Mouse (Mus musculus): ENCODE measurements around the gene Ebp. TPM values are rescaled to one million over a fixed set of nuclear protein-coding genes. Genes with fewer than 3 reads are reported as not detected.

Ebp gene
- polyA plus RNA-seq, 2 experiments, result 28.3 to 32.8 TPM

DNA sequence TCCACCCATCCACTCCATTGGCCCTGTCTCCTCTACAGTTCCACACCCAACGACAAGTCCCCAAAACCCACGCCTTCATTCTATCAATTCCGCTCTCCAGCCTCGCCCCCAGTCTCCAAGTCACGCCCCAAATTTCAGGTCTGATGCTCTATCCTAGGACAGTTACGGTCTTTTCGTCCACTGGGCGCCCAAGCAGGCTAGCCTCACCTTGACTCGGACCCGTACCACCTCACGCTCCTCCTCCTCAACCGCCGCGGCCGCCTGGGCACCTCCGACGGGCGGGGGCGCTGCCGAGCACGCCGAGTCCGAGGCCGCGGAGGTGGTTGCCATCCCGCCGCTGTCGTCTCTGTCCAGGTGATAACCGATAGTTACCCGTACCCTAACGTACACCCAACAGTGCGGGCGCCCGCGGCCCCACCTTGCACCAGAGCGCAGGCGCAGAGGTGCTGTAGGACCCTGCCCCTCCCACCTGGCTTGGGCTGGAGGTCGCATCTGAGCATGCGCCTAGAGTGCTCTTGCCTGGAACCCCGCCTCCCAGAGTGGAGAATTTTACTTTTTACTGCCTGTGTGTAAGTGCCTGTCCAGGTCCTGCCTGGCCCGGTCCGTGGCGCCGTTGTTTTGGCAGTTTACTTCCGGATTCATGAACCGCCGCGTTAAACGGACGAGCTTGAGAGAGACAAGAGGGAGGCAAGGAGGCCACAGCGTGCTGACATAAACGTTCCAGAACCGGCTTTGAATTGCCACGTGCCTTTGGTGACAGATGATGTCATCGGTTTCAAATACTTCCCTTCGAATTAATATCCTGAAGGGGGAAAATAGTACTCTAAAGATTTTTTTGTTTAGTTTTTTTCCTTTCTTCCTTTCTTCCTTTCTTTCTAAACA, 17.6 kb downstream of the Ebp start, which contains the start of gene Tbc1d25:
Gene Tbc1d25 (minus strand): TSS at position 678 of the 882 bp plus-strand sequence.
- H3K4me3 ChIP-seq (replicated peaks; ENCODE audit: low read length), result peak within 1 kb of the TSS; percentile 58
- H3K9ac ChIP-seq (ENCODE audit: low read depth, low read length, severe bottlenecking), result peak within 1 kb of the TSS; percentile 59
- no peaks in the 10 kb centered on the region for H3K9me3 ChIP-seq (ENCODE audit: control insufficient read depth, low read length)
- no peaks in the 10 kb centered on the region for H3K27me3 ChIP-seq (ENCODE audit: control insufficient read depth, insufficient read depth, low read length)
- peak within 1 kb of the TSS; percentile 45 for H3K4me2 ChIP-seq (replicated peaks; ENCODE audit: low read depth, low read length, severe bottlenecking)
- ATAC-seq (ENCODE audit: low FRiP score, low read depth) (peak; percentile 96), DNase-seq (ENCODE audit: low spot score) (peak; percentile 88)
- peak within 1 kb of the TSS; percentile 61 for H3K27ac ChIP-seq (replicated peaks; ENCODE audit: low read depth, low read length)
- 0 out of 2 replicates have a peak, but pooled peaks have one; percentile 43 for TF ChIP-seq POLR2A (IDR thresholded peaks at IDR 0.05; ENCODE audit: borderline replicate concordance, extremely low read depth, insufficient read depth, insufficient read length)
- WGBS, result 25% methylated on average over 53 of the region's 56 CpGs
- H3K4me1 ChIP-seq (ENCODE audit: control insufficient read depth, insufficient read depth, low read length), result 0 out of 2 replicates have a peak, but pooled peaks cover 2% of the 10 kb centered on the region
- peaks cover 1% of the 10 kb centered on the region for H3K36me3 ChIP-seq (ENCODE audit: control insufficient read depth, insufficient read depth, low read length)

DNA sequence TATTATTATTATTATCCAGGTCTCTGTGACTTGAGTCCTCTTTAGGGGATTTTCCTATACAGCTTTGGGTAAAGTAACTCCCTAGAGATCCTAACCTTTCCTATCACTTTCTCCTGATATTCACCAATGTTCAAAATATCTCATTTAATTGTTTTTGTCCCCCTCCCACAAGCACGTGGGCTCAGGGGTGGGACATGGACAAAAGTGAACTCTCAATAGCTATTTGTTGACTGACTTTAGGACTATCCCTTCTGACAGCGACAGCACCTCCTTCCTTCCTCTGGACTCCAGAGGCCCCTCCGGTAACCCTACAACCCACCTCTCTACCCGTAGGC, 18.2 kb downstream of the Ebp start:
- no peaks in the 10 kb centered on the region for H3K9me3 ChIP-seq (ENCODE audit: control insufficient read depth, low read length)
- no peak for TF ChIP-seq POLR2A (IDR thresholded peaks at IDR 0.05; ENCODE audit: borderline replicate concordance, extremely low read depth, insufficient read depth, insufficient read length)
- DNase-seq (ENCODE audit: low spot score) (no peak), ATAC-seq (ENCODE audit: low FRiP score, low read depth) (no peak)
- H3K9ac ChIP-seq (ENCODE audit: low read depth, low read length, severe bottlenecking), result peak overlapping the region; percentile 59
- H3K36me3 ChIP-seq (ENCODE audit: control insufficient read depth, insufficient read depth, low read length), result peaks cover 3% of the 10 kb centered on the region
- H3K4me2 ChIP-seq (replicated peaks; ENCODE audit: low read depth, low read length, severe bottlenecking), result peak overlapping the region; percentile 45
- peak overlapping the region; percentile 58 for H3K4me3 ChIP-seq (replicated peaks; ENCODE audit: low read length)
- 0 out of 2 replicates have a peak, but pooled peaks cover 2% of the 10 kb centered on the region for H3K4me1 ChIP-seq (ENCODE audit: control insufficient read depth, insufficient read depth, low read length)
- H3K27ac ChIP-seq (replicated peaks; ENCODE audit: low read depth, low read length), result no peak overlapping the region
- 24% methylated on average over 4 of the region's 4 CpGs for WGBS
- no peaks in the 10 kb centered on the region for H3K27me3 ChIP-seq (ENCODE audit: control insufficient read depth, insufficient read depth, low read length)

DNA sequence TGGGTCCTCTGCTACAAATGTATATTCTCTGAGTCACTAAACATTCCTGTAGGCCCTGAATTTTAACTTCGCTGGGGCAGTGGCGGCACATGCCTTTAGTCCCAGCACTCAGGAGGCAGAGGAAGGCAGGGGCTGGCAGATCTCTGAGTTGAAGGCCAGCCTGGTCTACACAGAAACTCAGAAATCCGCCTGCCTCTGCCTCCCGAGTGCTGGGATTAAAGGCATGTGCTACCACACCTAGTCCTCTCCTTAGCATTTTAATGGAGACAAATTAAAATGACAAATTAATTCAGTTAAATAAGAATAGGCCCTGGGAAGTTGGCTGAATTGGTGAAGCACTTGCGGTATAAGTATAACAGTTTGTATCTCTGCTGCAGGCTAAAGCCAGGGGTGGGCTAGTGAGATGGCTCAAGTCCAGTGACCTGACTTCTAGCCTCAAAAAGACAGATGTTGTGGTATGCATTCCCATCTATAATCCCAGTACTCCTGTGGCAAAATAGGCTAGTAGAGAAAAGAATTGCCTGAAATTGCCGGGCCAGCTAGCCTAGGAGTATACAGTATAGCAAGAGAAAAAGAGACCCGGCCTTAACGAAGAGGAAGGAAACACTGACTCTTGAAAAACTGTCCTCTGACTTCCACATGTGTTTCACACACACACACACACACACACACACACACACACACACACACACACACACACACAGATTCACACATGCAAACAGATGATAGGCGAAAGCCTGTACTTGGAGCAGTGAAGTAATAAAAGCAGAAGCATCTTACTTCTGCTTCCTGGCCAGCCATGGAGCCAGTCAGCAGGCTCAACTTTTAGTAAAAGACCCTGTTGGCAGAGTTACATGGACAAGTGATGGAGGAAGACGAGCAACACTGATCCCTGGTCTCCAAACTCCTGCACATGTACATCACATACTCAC, 25.3 kb downstream of the Ebp start:
- Histone ChIP-seq H3K9me3 (ENCODE audit: control insufficient read depth, low read length) (no peaks in the 10 kb centered on the region), H3K27ac (replicated peaks; ENCODE audit: low read depth, low read length) (no peak overlapping the region), H3K4me1 (ENCODE audit: control insufficient read depth, insufficient read depth, low read length) (no peaks in the 10 kb centered on the region), H3K36me3 (ENCODE audit: control insufficient read depth, insufficient read depth, low read length) (peaks cover 10% of the 10 kb centered on the region), H3K4me3 (replicated peaks; ENCODE audit: low read length) (no peak overlapping the region), H3K27me3 (ENCODE audit: control insufficient read depth, insufficient read depth, low read length) (no peaks in the 10 kb centered on the region), H3K4me2 (replicated peaks; ENCODE audit: low read depth, low read length, severe bottlenecking) (no peak overlapping the region), H3K9ac (ENCODE audit: low read depth, low read length, severe bottlenecking) (no peak overlapping the region)
- no peak for DNase-seq (ENCODE audit: low spot score)
- TF ChIP-seq POLR2A (IDR thresholded peaks at IDR 0.05; ENCODE audit: borderline replicate concordance, extremely low read depth, insufficient read depth, insufficient read length), result no peak
- ATAC-seq (ENCODE audit: low FRiP score, low read depth), result no peak
- 87% methylated on average over 10 of the region's 10 CpGs for WGBS

DNA sequence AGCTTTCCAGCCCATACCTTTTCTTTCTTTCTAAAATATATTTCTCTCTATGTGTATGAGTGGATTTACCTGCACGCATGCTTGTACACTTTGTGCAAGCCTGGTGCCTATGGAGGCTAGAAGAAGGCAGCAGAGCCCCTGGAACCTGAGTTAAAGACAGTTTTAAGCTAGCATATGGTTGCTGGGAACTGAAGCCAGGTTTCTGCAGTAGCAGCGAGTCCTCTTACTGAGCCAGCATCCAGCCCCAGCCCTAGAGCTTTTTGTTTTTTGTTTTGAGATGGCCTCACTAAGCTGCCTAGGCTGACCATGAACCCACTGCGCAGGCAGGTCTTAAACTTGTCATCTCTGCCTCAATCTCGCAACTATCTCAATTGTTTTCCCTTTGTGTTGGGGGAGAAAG, 28.8 kb downstream of the Ebp start:
- TF ChIP-seq POLR2A (IDR thresholded peaks at IDR 0.05; ENCODE audit: borderline replicate concordance, extremely low read depth, insufficient read depth, insufficient read length), result no peak
- 91% methylated on average over 4 of the region's 4 CpGs for WGBS

DNA sequence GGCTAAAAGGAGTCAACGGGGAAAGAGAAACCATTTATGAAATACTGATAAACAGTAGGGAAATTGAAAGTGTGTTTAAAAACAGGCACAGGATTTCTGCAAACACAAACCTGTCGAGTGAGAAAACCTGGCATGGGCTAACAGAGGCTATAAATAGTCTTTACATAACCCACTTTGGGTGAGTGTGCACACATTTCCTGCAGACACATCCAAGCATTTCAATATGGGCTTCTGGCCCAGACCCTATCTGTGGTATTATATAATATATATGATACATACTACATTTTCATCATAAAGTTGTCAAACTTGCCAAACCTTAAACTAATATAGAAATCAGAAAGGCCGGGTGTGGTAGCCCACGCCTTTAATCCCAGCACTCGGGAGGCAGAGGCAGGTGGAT, 30.2 kb downstream of the Ebp start:
- H3K9me3 ChIP-seq (ENCODE audit: control insufficient read depth, low read length), result no peaks in the 10 kb centered on the region
- no peak overlapping the region for H3K27ac ChIP-seq (replicated peaks; ENCODE audit: low read depth, low read length)
- H3K4me1 ChIP-seq (ENCODE audit: control insufficient read depth, insufficient read depth, low read length), result no peaks in the 10 kb centered on the region
- WGBS, result 84% methylated on average over 5 of the region's 5 CpGs
- ATAC-seq (ENCODE audit: low FRiP score, low read depth), result no peak
- TF ChIP-seq POLR2A (IDR thresholded peaks at IDR 0.05; ENCODE audit: borderline replicate concordance, extremely low read depth, insufficient read depth, insufficient read length), result no peak
- H3K9ac ChIP-seq (ENCODE audit: low read depth, low read length, severe bottlenecking), result no peak overlapping the region
- no peak for DNase-seq (ENCODE audit: low spot score)
- H3K4me2 ChIP-seq (replicated peaks; ENCODE audit: low read depth, low read length, severe bottlenecking), result no peak overlapping the region
- H3K4me3 ChIP-seq (replicated peaks; ENCODE audit: low read length), result no peak overlapping the region
- H3K27me3 ChIP-seq (ENCODE audit: control insufficient read depth, insufficient read depth, low read length), result no peaks in the 10 kb centered on the region
- 0 out of 2 replicates have a peak, but pooled peaks cover 3% of the 10 kb centered on the region for H3K36me3 ChIP-seq (ENCODE audit: control insufficient read depth, insufficient read depth, low read length)

More for the DNA sequence above, 28.8 kb downstream of the Ebp start:
- Histone ChIP-seq H3K9me3 (ENCODE audit: control insufficient read depth, low read length) (no peaks in the 10 kb centered on the region), H3K9ac (ENCODE audit: low read depth, low read length, severe bottlenecking) (no peak overlapping the region), H3K4me1 (ENCODE audit: control insufficient read depth, insufficient read depth, low read length) (no peaks in the 10 kb centered on the region), H3K36me3 (ENCODE audit: control insufficient read depth, insufficient read depth, low read length) (peaks cover 6% of the 10 kb centered on the region; the same call in 1 of the 2 replicates), H3K4me2 (replicated peaks; ENCODE audit: low read depth, low read length, severe bottlenecking) (no peak overlapping the region), H3K27ac (replicated peaks; ENCODE audit: low read depth, low read length) (no peak overlapping the region), H3K27me3 (ENCODE audit: control insufficient read depth, insufficient read depth, low read length) (no peaks in the 10 kb centered on the region), H3K4me3 (replicated peaks; ENCODE audit: low read length) (no peak overlapping the region)
- no peak for DNase-seq (ENCODE audit: low spot score)
- ATAC-seq (ENCODE audit: low FRiP score, low read depth), result no peak
